Mouse (Mus musculus): ENCODE measurements at regions not wholly inside any gene's neighbourhood (a gene's known extent, or its start where the extent isn't known, plus 50 kb on each side); places are given as distances from the start of the nearest gene placed in this dataset.

GRCm38 (mm10) chr14:97293109-97293508 is 774.2 kb upstream of the Klhl1 start:
- TF ChIP-seq CTCF (IDR thresholded peaks at IDR 0.05; ENCODE audit: low read depth) (no peak), EP300 (IDR thresholded peaks at IDR 0.05; ENCODE audit: low read depth) (no peak)
